Mouse (Mus musculus): ENCODE results near the gene Adamts17.

Gene Adamts17

GRCm38 (mm10) chr7:66933251-66933650 is 93.7 kb downstream of the Adamts17 start:
- DNase-seq (ENCODE audit: low read depth), result no peak

- peak; percentile 60 for DNase-seq (ENCODE audit: low read depth)
Measured at GRCm38 (mm10) chr7:66934062-66934461, 94.5 kb downstream of the Adamts17 start.

GRCm38 (mm10) chr7:66935041-66935440 is 95.5 kb downstream of the Adamts17 start:
- DNase-seq (ENCODE audit: low read depth), result no peak

GRCm38 (mm10) chr7:66936042-66936755 is 96.7 kb downstream of the Adamts17 start:
- DNase-seq (ENCODE audit: low read depth), result no peak

- no peak for DNase-seq (ENCODE audit: low read depth)
Measured at GRCm38 (mm10) chr7:66936911-66937310, 97.4 kb downstream of the Adamts17 start.

GRCm38 (mm10) chr7:66938988-66939783 is 99.7 kb downstream of the Adamts17 start:
- DNase-seq (ENCODE audit: low read depth), result no peak

- no peak for DNase-seq (ENCODE audit: low read depth)
Measured at GRCm38 (mm10) chr7:66940761-66941160, 101.2 kb downstream of the Adamts17 start.

- no peak for DNase-seq (ENCODE audit: low read depth)
Measured at GRCm38 (mm10) chr7:66949006-66949405, 109.5 kb downstream of the Adamts17 start.

GRCm38 (mm10) chr7:66952921-66953320 is 113.4 kb downstream of the Adamts17 start:
- no peak for DNase-seq (ENCODE audit: low read depth)

- no peak for DNase-seq (ENCODE audit: low read depth)
Measured at GRCm38 (mm10) chr7:66954073-66954472, 114.5 kb downstream of the Adamts17 start.

GRCm38 (mm10) chr7:66954723-66955122 is 115.2 kb downstream of the Adamts17 start:
- DNase-seq (ENCODE audit: low read depth), result no peak

- peak; percentile 56 for DNase-seq (ENCODE audit: low read depth)
Measured at GRCm38 (mm10) chr7:66955455-66955919, 116.0 kb downstream of the Adamts17 start.

- peak; percentile 67 for DNase-seq (ENCODE audit: low read depth)
Measured at GRCm38 (mm10) chr7:66955978-66956377, 116.4 kb downstream of the Adamts17 start.

GRCm38 (mm10) chr7:66957764-66958163 is 118.2 kb downstream of the Adamts17 start:
- no peak for DNase-seq (ENCODE audit: low read depth)

GRCm38 (mm10) chr7:66960246-66961033 is 120.9 kb downstream of the Adamts17 start:
- no peak for DNase-seq (ENCODE audit: low read depth)

- peak; percentile 49 for DNase-seq (ENCODE audit: low read depth)
Measured at GRCm38 (mm10) chr7:66962736-66963135, 123.2 kb downstream of the Adamts17 start.

- no peak for DNase-seq (ENCODE audit: low read depth)
Measured at GRCm38 (mm10) chr7:66963541-66963940, 124.0 kb downstream of the Adamts17 start.

GRCm38 (mm10) chr7:66966541-66967205 is 127.1 kb downstream of the Adamts17 start:
- DNase-seq (ENCODE audit: low read depth), result no peak

- DNase-seq (ENCODE audit: low read depth), result no peak
Measured at GRCm38 (mm10) chr7:66967206-66967919, 127.8 kb downstream of the Adamts17 start.

GRCm38 (mm10) chr7:66968661-66969060 is 129.1 kb downstream of the Adamts17 start:
- no peak for DNase-seq (ENCODE audit: low read depth)

GRCm38 (mm10) chr7:66969199-66969598 is 129.7 kb downstream of the Adamts17 start:
- no peak for DNase-seq (ENCODE audit: low read depth)

Data from fibroblast of lung, adult 2 months (primary cell).